Mouse (Mus musculus): ENCODE results near the gene Gatd1. TPM values are rescaled to one million over a fixed set of nuclear protein-coding genes. Genes with fewer than 3 reads are reported as not detected.

The Gatd1 gene
- polyA plus RNA-seq, 1 experiment: 36.7 TPM

- TF ChIP-seq POLR2A (IDR thresholded peaks at IDR 0.05; ENCODE audit: insufficient read depth, low read length) (no peak), CTCF (IDR thresholded peaks at IDR 0.05; ENCODE audit: low read depth, low read length) (no peak), EP300 (IDR thresholded peaks at IDR 0.05; ENCODE audit: insufficient read depth, low read depth, low read length) (no peak)
- Histone ChIP-seq H3K27me3 (ENCODE audit: control insufficient read depth, insufficient read depth, low read length, poor library complexity, severe bottlenecking) (no peaks in the 10 kb centered on the region), H3K4me3 (ENCODE audit: low read depth, low read length) (peak overlapping the region; percentile 9), H3K27ac (ENCODE audit: insufficient read depth, low read length) (no peak overlapping the region), H3K4me1 (ENCODE audit: control insufficient read depth, insufficient read depth, low read length) (no peaks in the 10 kb centered on the region), H3K36me3 (ENCODE audit: control insufficient read depth, insufficient read depth, low read length, poor library complexity, severe bottlenecking) (no peaks in the 10 kb centered on the region), H3K9ac (ENCODE audit: low read depth, poor library complexity, severe bottlenecking) (no peak overlapping the region), H3K9me3 (replicated peaks; ENCODE audit: control insufficient read depth, insufficient read depth, low read length, poor library complexity, severe bottlenecking) (no peaks in the 10 kb centered on the region)
These were observed 45.4 kb upstream of the Gatd1 start for GRCm38 (mm10) chr7:141459301-141459711.

- Histone ChIP-seq H3K9me3 (replicated peaks; ENCODE audit: control insufficient read depth, insufficient read depth, low read length, poor library complexity, severe bottlenecking) (no peaks in the 10 kb centered on the region), H3K36me3 (ENCODE audit: control insufficient read depth, insufficient read depth, low read length, poor library complexity, severe bottlenecking) (no peaks in the 10 kb centered on the region), H3K27ac (ENCODE audit: insufficient read depth, low read length) (no peak overlapping the region), H3K9ac (ENCODE audit: low read depth, poor library complexity, severe bottlenecking) (no peak overlapping the region), H3K4me3 (ENCODE audit: low read depth, low read length) (no peak overlapping the region), H3K27me3 (ENCODE audit: control insufficient read depth, insufficient read depth, low read length, poor library complexity, severe bottlenecking) (no peaks in the 10 kb centered on the region), H3K4me1 (ENCODE audit: control insufficient read depth, insufficient read depth, low read length) (no peaks in the 10 kb centered on the region)
- TF ChIP-seq CTCF (IDR thresholded peaks at IDR 0.05; ENCODE audit: low read depth, low read length) (no peak), POLR2A (IDR thresholded peaks at IDR 0.05; ENCODE audit: insufficient read depth, low read length) (no peak), EP300 (IDR thresholded peaks at IDR 0.05; ENCODE audit: insufficient read depth, low read depth, low read length) (no peak)
These were observed 44.7 kb upstream of the Gatd1 start for GRCm38 (mm10) chr7:141458661-141459060.

GRCm38 (mm10) chr7:141457986-141458660, 44.2 kb upstream of the Gatd1 start:
- H3K4me3 ChIP-seq (ENCODE audit: low read depth, low read length): no peak overlapping the region
- TF ChIP-seq POLR2A (IDR thresholded peaks at IDR 0.05; ENCODE audit: insufficient read depth, low read length) (no peak), CTCF (IDR thresholded peaks at IDR 0.05; ENCODE audit: low read depth, low read length) (peak; percentile 70), EP300 (IDR thresholded peaks at IDR 0.05; ENCODE audit: insufficient read depth, low read depth, low read length) (no peak)
- H3K27me3 ChIP-seq (ENCODE audit: control insufficient read depth, insufficient read depth, low read length, poor library complexity, severe bottlenecking): no peaks in the 10 kb centered on the region
- no peak overlapping the region for H3K27ac ChIP-seq (ENCODE audit: insufficient read depth, low read length)
- H3K9ac ChIP-seq (ENCODE audit: low read depth, poor library complexity, severe bottlenecking): no peak overlapping the region
- no peaks in the 10 kb centered on the region for H3K4me1 ChIP-seq (ENCODE audit: control insufficient read depth, insufficient read depth, low read length)
- no peaks in the 10 kb centered on the region for H3K36me3 ChIP-seq (ENCODE audit: control insufficient read depth, insufficient read depth, low read length, poor library complexity, severe bottlenecking)
- no peaks in the 10 kb centered on the region for H3K9me3 ChIP-seq (replicated peaks; ENCODE audit: control insufficient read depth, insufficient read depth, low read length, poor library complexity, severe bottlenecking)

- H3K36me3 ChIP-seq (ENCODE audit: control insufficient read depth, insufficient read depth, low read length, poor library complexity, severe bottlenecking): no peaks in the 10 kb centered on the region
- no peak for TF ChIP-seq POLR2A (IDR thresholded peaks at IDR 0.05; ENCODE audit: insufficient read depth, low read length)
- TF ChIP-seq EP300 (IDR thresholded peaks at IDR 0.05; ENCODE audit: insufficient read depth, low read depth, low read length): no peak
- no peak for TF ChIP-seq CTCF (IDR thresholded peaks at IDR 0.05; ENCODE audit: low read depth, low read length)
- H3K27me3 ChIP-seq (ENCODE audit: control insufficient read depth, insufficient read depth, low read length, poor library complexity, severe bottlenecking): no peaks in the 10 kb centered on the region
- no peaks in the 10 kb centered on the region for H3K4me1 ChIP-seq (ENCODE audit: control insufficient read depth, insufficient read depth, low read length)
- no peak overlapping the region for H3K4me3 ChIP-seq (ENCODE audit: low read depth, low read length)
- no peaks in the 10 kb centered on the region for H3K9me3 ChIP-seq (replicated peaks; ENCODE audit: control insufficient read depth, insufficient read depth, low read length, poor library complexity, severe bottlenecking)
- no peak overlapping the region for H3K27ac ChIP-seq (ENCODE audit: insufficient read depth, low read length)
- H3K9ac ChIP-seq (ENCODE audit: low read depth, poor library complexity, severe bottlenecking): no peak overlapping the region
These were observed 43.3 kb upstream of the Gatd1 start for GRCm38 (mm10) chr7:141457236-141457635.

- Histone ChIP-seq H3K9me3 (replicated peaks; ENCODE audit: control insufficient read depth, insufficient read depth, low read length, poor library complexity, severe bottlenecking) (no peaks in the 10 kb centered on the region), H3K4me3 (ENCODE audit: low read depth, low read length) (no peak overlapping the region), H3K9ac (ENCODE audit: low read depth, poor library complexity, severe bottlenecking) (no peak overlapping the region), H3K27ac (ENCODE audit: insufficient read depth, low read length) (no peak overlapping the region), H3K36me3 (ENCODE audit: control insufficient read depth, insufficient read depth, low read length, poor library complexity, severe bottlenecking) (peaks cover 3% of the 10 kb centered on the region; the same call in 1 of the 2 replicates), H3K4me1 (ENCODE audit: control insufficient read depth, insufficient read depth, low read length) (no peaks in the 10 kb centered on the region), H3K27me3 (ENCODE audit: control insufficient read depth, insufficient read depth, low read length, poor library complexity, severe bottlenecking) (no peaks in the 10 kb centered on the region)
- no peak for TF ChIP-seq EP300 (IDR thresholded peaks at IDR 0.05; ENCODE audit: insufficient read depth, low read depth, low read length)
- no peak for TF ChIP-seq POLR2A (IDR thresholded peaks at IDR 0.05; ENCODE audit: insufficient read depth, low read length)
- no peak for TF ChIP-seq CTCF (IDR thresholded peaks at IDR 0.05; ENCODE audit: low read depth, low read length)
These were observed 42.8 kb upstream of the Gatd1 start for GRCm38 (mm10) chr7:141456739-141457138.

GRCm38 (mm10) chr7:141455610-141456314, 41.8 kb upstream of the Gatd1 start:
- Histone ChIP-seq H3K27ac (ENCODE audit: insufficient read depth, low read length) (no peak overlapping the region), H3K36me3 (ENCODE audit: control insufficient read depth, insufficient read depth, low read length, poor library complexity, severe bottlenecking) (peaks cover 13% of the 10 kb centered on the region), H3K27me3 (ENCODE audit: control insufficient read depth, insufficient read depth, low read length, poor library complexity, severe bottlenecking) (no peaks in the 10 kb centered on the region), H3K4me3 (ENCODE audit: low read depth, low read length) (peak overlapping the region; percentile 88), H3K4me1 (ENCODE audit: control insufficient read depth, insufficient read depth, low read length) (no peaks in the 10 kb centered on the region), H3K9me3 (replicated peaks; ENCODE audit: control insufficient read depth, insufficient read depth, low read length, poor library complexity, severe bottlenecking) (no peaks in the 10 kb centered on the region), H3K9ac (ENCODE audit: low read depth, poor library complexity, severe bottlenecking) (peak overlapping the region; percentile 59)
- no peak for TF ChIP-seq EP300 (IDR thresholded peaks at IDR 0.05; ENCODE audit: insufficient read depth, low read depth, low read length)
- no peak for TF ChIP-seq POLR2A (IDR thresholded peaks at IDR 0.05; ENCODE audit: insufficient read depth, low read length)
- no peak for TF ChIP-seq CTCF (IDR thresholded peaks at IDR 0.05; ENCODE audit: low read depth, low read length)
